Mouse (Mus musculus) MEL-GATA-1-ER (cell line): ENCODE data around the gene Gm4131.

Experiments used
- DNase-seq: peaks from one replicate; pipeline ENCODE4 v3.0.0-alpha.2; 2012; ENCODE audit warnings: low read depth; ENCODE audit errors: extremely low read depth

Gene Gm4131

GRCm38 (mm10) chr14:62550121-62550520, 16.6 kb downstream of the Gm4131 start:
- DNase-seq = no peak

DNA sequence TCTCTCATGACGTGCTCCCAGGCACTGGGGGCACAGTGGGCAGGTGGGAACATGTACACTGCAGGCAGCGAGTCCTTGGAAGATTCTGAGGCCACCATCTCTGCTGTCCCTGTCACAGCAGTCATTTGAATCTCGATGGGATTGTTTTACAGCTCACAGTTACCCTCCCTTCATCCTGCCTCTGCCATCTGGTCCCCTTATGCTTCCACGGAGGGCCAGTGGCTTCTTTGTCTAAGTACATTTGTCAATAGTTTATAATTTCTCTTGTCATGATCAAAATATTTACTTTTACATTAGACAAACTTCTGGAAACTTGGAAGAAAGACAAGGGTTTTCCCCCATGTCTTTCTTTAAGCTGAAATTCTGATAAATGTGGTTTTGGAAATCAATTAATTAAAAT, 20.0 kb downstream of the Gm4131 start:
- no peak for DNase-seq

GRCm38 (mm10) chr14:62546296-62546695, 20.4 kb downstream of the Gm4131 start:
- DNase-seq = no peak

GRCm38 (mm10) chr14:62541751-62542150, 25.0 kb downstream of the Gm4131 start:
- no peak for DNase-seq

DNA sequence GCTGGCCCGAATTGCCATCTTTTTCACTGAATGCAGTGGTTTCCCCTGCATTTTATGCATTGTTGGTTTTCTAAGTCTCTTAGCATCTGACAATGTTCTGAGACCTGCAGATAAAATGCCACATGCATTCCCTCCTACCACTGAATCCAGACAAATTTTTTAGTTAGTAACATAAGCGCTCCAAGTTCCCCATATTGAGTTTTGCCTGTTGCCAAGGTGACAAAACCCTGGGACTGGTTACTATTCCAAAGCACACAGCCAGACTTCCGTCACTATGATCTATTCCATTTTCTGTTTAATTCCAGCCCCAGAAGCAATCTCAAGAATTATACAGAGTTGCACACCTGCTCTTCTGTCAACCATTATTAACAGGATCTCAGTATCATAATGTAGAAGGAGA, 26.9 kb downstream of the Gm4131 start:
- no peak for DNase-seq

- no peak for DNase-seq
Observed at GRCm38 (mm10) chr14:62536988-62537387, 29.7 kb downstream of the Gm4131 start.

DNA sequence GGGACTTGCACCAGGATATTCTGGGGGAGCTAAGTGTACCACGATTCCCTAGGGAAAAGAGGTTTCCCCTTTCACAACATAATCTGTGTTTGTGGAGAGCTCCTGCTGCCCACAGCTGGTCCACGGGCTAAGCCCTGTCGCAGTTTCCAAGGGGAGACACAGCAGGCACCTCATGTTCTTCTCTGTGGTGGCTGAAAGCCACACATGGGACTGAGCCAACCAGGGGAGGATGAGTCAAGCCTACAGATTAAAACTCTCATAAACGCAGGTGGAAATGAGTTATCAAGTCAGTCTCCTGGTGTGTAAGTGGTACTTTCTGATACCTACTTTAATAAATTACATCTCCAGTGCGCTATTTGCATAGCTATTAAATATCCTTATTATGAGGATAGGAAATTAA, 30.6 kb downstream of the Gm4131 start:
- DNase-seq = no peak

DNA sequence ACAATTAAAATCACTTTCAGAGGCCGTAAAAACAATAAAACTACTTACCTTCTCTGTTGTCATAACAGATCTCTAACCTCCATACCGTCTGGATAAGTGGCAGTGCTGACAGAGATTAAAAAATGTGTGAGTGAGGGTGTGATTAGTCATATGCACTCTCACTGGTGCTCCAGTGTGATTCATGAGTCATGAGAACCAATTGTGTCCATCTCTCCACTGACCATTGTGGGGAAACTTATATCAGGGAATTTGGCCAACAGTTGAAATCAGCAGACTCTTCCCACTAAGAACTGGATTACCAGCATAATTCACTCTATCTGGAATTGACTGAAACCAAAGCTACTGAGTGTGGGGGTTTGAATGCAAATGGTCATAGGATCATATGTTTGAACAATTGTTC, 35.8 kb downstream of the Gm4131 start:
- no peak for DNase-seq

- no peak for DNase-seq
Observed at GRCm38 (mm10) chr14:62512845-62513244, 53.9 kb downstream of the Gm4131 start.

DNA sequence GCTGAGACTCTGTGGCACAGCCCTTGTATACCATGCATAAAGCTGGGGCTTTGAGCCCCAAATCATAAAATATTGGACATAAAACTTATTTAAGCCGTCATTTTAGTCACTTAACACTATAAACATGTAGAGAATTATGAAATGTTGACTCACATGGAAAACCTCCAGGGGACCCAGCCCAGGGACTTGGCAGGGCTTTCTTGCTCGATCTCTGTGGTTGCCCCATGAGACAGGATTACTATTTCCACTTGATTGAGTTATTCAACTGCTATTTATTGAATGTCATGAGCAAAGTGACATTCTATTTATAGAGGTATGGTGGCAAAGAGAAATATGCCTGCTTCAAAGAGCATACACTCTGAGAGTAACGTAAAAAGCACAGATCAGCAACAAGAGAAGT, 57.4 kb downstream of the Gm4131 start:
- DNase-seq = no peak

DNA sequence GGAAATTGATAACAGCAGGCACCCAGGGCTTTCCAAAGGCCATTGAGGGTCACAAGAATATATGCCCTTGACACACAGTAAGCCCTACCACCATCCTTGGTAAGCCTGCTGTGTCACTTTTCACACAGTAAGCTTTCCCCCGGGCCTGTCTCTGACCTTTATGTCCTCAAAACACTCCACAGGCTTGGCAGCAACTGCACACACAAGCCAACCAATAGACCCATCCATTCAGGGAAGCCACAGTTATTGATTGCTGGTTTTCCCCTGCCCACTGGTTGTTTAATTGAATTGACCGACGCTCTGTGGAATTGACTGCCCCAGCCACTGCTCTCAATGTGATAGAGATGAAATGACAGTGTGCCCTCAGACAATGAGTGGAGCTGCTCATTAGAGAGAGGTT, 60.5 kb downstream of the Gm4131 start:
- no peak for DNase-seq

DNA sequence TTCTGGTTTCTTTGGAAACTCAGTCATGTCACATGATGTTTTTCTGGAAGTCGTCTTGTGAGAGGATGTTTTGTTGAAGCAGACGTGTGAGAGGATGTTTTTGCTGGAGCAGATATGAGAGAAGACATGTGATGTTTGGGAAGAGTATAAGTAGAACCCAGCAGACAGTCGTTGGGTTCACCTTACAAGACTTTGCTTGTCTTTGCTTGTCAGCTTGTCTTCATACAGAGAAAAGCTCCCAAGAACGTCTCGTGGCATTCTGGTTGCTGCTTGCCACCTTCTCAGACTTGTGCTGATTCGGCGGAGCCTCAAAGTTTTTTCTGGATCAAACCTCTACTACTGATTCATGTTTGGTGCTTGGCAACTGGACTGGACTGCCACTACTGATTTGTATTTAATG, 69.3 kb downstream of the Gm4131 start:
- no peak for DNase-seq

DNA sequence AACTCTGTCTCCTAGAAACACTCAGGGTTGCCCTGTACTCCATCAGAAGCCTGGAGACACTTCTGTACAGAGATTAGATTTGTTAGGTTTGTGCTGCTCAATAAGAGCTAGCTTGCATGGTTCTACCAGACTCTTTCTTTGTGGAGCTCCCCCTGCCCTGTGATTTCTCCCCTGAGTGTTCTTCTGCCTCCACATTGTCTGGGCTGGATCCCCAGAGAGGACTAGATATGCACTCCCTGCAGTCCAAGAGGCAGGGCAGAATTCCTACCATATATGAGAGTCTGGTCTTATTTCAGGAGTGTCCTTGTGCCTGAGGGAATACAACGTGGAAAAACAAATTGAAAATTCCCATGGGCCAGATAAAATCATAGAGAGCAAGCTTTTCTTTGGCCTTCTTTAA, 70.2 kb downstream of the Gm4131 start:
- DNase-seq = no peak

GRCm38 (mm10) chr14:62493456-62493855, 73.3 kb downstream of the Gm4131 start:
- no peak for DNase-seq

- peak; percentile 2 for DNase-seq
Observed at GRCm38 (mm10) chr14:62492196-62492850, 74.4 kb downstream of the Gm4131 start.

- no peak for DNase-seq
Observed at GRCm38 (mm10) chr14:62488270-62488669, 78.5 kb downstream of the Gm4131 start.

DNA sequence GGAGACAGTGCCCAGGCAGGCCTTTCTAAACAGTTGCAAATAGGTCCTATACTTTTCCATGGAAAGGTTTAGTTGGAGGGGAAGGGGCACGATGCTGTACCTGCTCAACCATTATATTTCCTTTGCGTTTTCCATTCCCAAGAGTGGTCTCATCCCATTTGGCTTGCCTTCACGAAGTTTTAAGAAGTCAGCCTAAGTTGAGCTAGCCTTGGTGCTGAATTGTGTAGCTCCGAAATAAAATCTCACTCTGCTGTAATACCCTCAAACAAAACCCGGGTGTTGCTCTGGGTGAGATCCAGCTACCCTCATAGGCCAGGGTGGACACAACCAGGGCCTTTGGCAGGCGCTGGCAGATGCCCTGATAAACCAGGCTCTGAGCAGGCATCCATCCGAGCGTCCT, 85.3 kb downstream of the Gm4131 start:
- no peak for DNase-seq

DNA sequence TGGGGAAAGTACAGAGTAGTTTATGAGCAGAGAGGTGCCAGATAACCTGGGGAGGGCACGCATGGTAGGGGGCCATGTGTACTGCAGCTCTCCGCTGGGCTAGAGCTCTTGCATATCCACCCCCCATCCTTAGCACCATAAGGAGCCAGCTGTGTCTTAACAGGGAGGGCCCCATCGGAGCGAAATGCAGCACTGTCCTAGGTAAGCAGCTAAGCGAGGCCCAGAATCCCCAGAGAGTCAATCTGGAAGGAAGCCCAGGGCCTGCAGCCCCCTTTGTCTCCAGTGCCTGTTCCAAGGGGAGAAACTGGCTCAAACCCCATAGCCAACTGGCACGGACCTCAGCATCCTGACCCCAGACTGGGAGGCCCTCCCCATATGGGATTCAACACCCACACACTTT, 87.3 kb downstream of the Gm4131 start:
- no peak for DNase-seq

DNA sequence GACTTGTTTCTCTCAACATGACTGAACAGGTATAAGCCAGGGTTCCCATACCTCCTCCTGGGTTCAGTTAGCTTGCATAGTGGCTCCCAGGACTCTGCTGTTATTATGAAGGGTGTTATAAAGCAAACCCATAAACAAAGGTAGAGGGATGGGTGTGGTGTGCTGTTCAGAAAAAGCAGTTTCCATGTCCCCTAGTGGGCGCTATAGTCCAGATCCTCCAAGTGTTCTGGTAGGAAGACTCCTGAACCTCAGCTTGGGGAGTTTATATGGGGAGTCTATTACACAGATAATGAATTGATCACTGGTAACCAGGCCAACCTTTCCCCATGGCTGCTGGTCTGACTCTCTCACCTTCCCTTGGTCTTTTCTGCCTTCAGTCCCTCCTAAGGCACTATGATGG, 92.2 kb downstream of the Gm4131 start:
- DNase-seq = no peak

DNA sequence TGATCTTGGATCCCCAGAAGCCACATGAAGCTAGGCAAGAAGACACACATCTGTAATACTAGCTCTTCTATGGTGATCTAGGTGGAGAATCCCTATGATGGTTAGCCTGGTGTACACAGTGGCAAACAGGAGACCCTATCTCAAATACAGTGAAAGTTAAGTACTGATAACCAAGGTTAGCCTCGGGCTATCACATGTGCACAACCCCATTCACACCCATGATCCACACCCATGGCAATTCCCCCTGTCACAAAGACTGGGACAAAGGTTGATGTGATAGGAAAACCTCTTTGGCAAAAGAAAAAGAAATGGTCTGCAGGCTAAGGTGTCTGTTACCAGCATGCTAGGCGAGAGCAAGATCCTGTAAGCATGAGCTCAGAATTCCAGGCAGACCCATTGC, 94.7 kb downstream of the Gm4131 start:
- no peak for DNase-seq

DNA sequence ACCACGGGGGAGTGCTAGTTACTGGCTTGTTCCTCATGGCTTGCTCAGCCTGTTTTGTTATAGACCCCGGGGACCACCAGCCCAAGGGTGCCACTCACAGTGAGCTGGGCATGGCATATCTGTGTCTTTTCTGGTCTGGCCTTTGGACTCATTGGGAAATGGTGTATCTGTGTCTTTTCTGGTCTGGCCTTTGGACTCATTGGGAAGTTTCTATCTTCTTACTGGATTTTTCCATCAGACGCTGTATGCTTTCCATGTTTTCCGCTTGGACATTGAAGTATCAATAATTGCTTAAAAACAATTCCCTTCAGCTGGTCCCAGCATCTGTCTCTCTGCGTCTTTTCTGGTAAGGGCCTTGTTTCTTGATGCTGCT, 98.0 kb downstream of the Gm4131 start:
- no peak for DNase-seq

GRCm38 (mm10) chr14:62468119-62468752, 98.5 kb downstream of the Gm4131 start:
- no peak for DNase-seq

DNA sequence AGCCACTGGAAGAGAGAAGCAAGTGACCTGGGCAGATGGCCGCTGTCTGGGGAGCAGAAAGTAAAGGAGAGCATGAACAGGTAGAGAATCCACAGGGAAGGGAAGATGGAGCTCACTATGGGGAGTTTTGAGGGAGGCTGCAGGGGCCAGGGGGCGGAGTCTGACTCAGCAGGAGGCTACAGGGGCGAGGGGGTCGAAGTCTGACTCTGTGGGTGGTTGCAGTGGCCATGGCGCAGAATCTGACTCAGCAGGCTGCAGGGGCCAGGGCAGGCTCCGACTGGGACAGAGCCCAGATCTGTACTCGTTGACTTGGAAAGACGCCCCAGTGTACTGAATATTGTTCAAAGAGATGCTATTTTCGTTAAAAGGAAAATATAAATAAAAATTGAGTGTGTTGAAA, 101.8 kb downstream of the Gm4131 start:
- DNase-seq = no peak

- DNase-seq = no peak
Observed at GRCm38 (mm10) chr14:62459541-62459940, 107.2 kb downstream of the Gm4131 start.
